Mouse (Mus musculus): Measurements from ENCODE around the gene Zbtb2. TPM values are rescaled to one million over a fixed set of nuclear protein-coding genes. Genes with fewer than 3 reads are reported as not detected.
"Not testable (repeated sequence)": the region's sequence is repeated elsewhere in the genome, so short reads cannot be mapped to it uniquely, and the experiment has no call there.

Gene Zbtb2
- 10.8 and 10.9 TPM in 2 replicates for polyA plus RNA-seq (2015; fragmentation: Nextera tagmentation; extraction: Ambion mirVana)

- H3K9ac ChIP-seq (ENCODE audit: low read depth, low read length) = peak within 1 kb of the TSS; percentile 98
- 0 out of 2 replicates have a peak, but pooled peaks have one; percentile 0 for ATAC-seq
- peaks cover 31% of the 10 kb centered on the region for H3K4me1 ChIP-seq (ENCODE audit: control insufficient read depth, insufficient read depth, low read length)
- no peaks in the 10 kb centered on the region for H3K9me3 ChIP-seq (ENCODE audit: control insufficient read depth, low read length)
- H3K4me2 ChIP-seq (ENCODE audit: low read depth, low read length) = peak within 1 kb of the TSS; percentile 84
- H3K36me3 ChIP-seq (ENCODE audit: control insufficient read depth, insufficient read depth, low read length) = no peaks in the 10 kb centered on the region
- H3K27ac ChIP-seq (ENCODE audit: low read length) = peak within 1 kb of the TSS; percentile 99
- H3K4me3 ChIP-seq (ENCODE audit: low read length) = peak within 1 kb of the TSS; percentile 93
- under 1% methylated on average over 62 of the region's 87 CpGs for WGBS
- H3K27me3 ChIP-seq (replicated peaks; ENCODE audit: control insufficient read depth, insufficient read depth, low read length) = no peaks in the 10 kb centered on the region
These were observed at the start of gene Zbtb2 for GRCm38 (mm10) chr10:4387701-4388383. Zbtb2 (minus strand) TSS chr10:4388108.

- Histone ChIP-seq H3K27me3 (replicated peaks; ENCODE audit: control insufficient read depth, insufficient read depth, low read length) (no peaks in the 10 kb centered on the region), H3K9ac (ENCODE audit: low read depth, low read length) (no peak overlapping the region), H3K4me3 (ENCODE audit: low read length) (no peak overlapping the region), H3K4me2 (ENCODE audit: low read depth, low read length) (no peak overlapping the region), H3K9me3 (ENCODE audit: control insufficient read depth, low read length) (no peaks in the 10 kb centered on the region), H3K36me3 (ENCODE audit: control insufficient read depth, insufficient read depth, low read length) (peaks cover 6% of the 10 kb centered on the region), H3K27ac (ENCODE audit: low read length) (no peak overlapping the region), H3K4me1 (ENCODE audit: control insufficient read depth, insufficient read depth, low read length) (peaks cover 9% of the 10 kb centered on the region)
- no peak for ATAC-seq
- 90% methylated on average over 3 of the region's 3 CpGs for WGBS
These were observed 47.5 kb upstream of the Zbtb2 start for GRCm38 (mm10) chr10:4435416-4435815.

GRCm38 (mm10) chr10:4433871-4434270 is 46.0 kb upstream of the Zbtb2 start:
- not testable (repeated sequence) for H3K27ac ChIP-seq (ENCODE audit: low read length); H3K9me3 ChIP-seq (ENCODE audit: control insufficient read depth, low read length); H3K9ac ChIP-seq (ENCODE audit: low read depth, low read length); H3K4me1 ChIP-seq (ENCODE audit: control insufficient read depth, insufficient read depth, low read length); H3K27me3 ChIP-seq (replicated peaks; ENCODE audit: control insufficient read depth, insufficient read depth, low read length); H3K4me3 ChIP-seq (ENCODE audit: low read length); ATAC-seq; H3K36me3 ChIP-seq (ENCODE audit: control insufficient read depth, insufficient read depth, low read length)
- WGBS = 89% methylated on average over 2 of the region's 2 CpGs
- 0 out of 2 replicates have a peak overlapping the region, but pooled peaks have one; percentile 58 for H3K4me2 ChIP-seq (ENCODE audit: low read depth, low read length)

GRCm38 (mm10) chr10:4432996-4433755 is 45.3 kb upstream of the Zbtb2 start:
- peak overlapping the region; percentile 89 for H3K27ac ChIP-seq (ENCODE audit: low read length)
- no peaks in the 10 kb centered on the region for H3K27me3 ChIP-seq (replicated peaks; ENCODE audit: control insufficient read depth, insufficient read depth, low read length)
- peak overlapping the region; percentile 82 for H3K9ac ChIP-seq (ENCODE audit: low read depth, low read length)
- peaks cover 9% of the 10 kb centered on the region for H3K4me1 ChIP-seq (ENCODE audit: control insufficient read depth, insufficient read depth, low read length)
- H3K4me3 ChIP-seq (ENCODE audit: low read length) = peak overlapping the region; percentile 73
- no peaks in the 10 kb centered on the region for H3K36me3 ChIP-seq (ENCODE audit: control insufficient read depth, insufficient read depth, low read length)
- 8% methylated on average over 19 of the region's 19 CpGs for WGBS
- peak overlapping the region; percentile 58 for H3K4me2 ChIP-seq (ENCODE audit: low read depth, low read length)
- H3K9me3 ChIP-seq (ENCODE audit: control insufficient read depth, low read length) = no peaks in the 10 kb centered on the region
- ATAC-seq = no peak

- Histone ChIP-seq H3K27me3 (replicated peaks; ENCODE audit: control insufficient read depth, insufficient read depth, low read length) (no peaks in the 10 kb centered on the region), H3K9me3 (ENCODE audit: control insufficient read depth, low read length) (no peaks in the 10 kb centered on the region), H3K4me2 (ENCODE audit: low read depth, low read length) (peak within 1 kb of the TSS; percentile 83), H3K4me3 (ENCODE audit: low read length) (peak within 1 kb of the TSS; percentile 73), H3K36me3 (ENCODE audit: control insufficient read depth, insufficient read depth, low read length) (no peaks in the 10 kb centered on the region), H3K9ac (ENCODE audit: low read depth, low read length) (peak within 1 kb of the TSS; percentile 82), H3K4me1 (ENCODE audit: control insufficient read depth, insufficient read depth, low read length) (peaks cover 9% of the 10 kb centered on the region), H3K27ac (ENCODE audit: low read length) (peak within 1 kb of the TSS; percentile 89)
- peak; percentile 97 for ATAC-seq
- under 1% methylated on average over 75 of the region's 75 CpGs for WGBS
These were observed 44.4 kb upstream of the Zbtb2 start, which contains the start of the genes Rmnd1 and Armt1 for GRCm38 (mm10) chr10:4432123-4432931. Rmnd1 (minus strand) TSS chr10:4432388. Armt1 (plus strand) TSS chr10:4432467.

- Histone ChIP-seq H3K4me1 (ENCODE audit: control insufficient read depth, insufficient read depth, low read length) (peaks cover 9% of the 10 kb centered on the region), H3K9ac (ENCODE audit: low read depth, low read length) (peak overlapping the region; percentile 77), H3K4me2 (ENCODE audit: low read depth, low read length) (peak overlapping the region; percentile 83), H3K9me3 (ENCODE audit: control insufficient read depth, low read length) (no peaks in the 10 kb centered on the region), H3K27me3 (replicated peaks; ENCODE audit: control insufficient read depth, insufficient read depth, low read length) (no peaks in the 10 kb centered on the region), H3K4me3 (ENCODE audit: low read length) (peak overlapping the region; percentile 65), H3K27ac (ENCODE audit: low read length) (peak overlapping the region; percentile 76; the same call in 1 of the 2 replicates), H3K36me3 (ENCODE audit: control insufficient read depth, insufficient read depth, low read length) (peaks cover 1% of the 10 kb centered on the region; the same call in 1 of the 2 replicates)
- ATAC-seq = peak; percentile 12; the same call in 1 of the 2 replicates
- WGBS = 8% methylated on average over 5 of the region's 5 CpGs
These were observed 43.8 kb upstream of the Zbtb2 start for GRCm38 (mm10) chr10:4431746-4432122.

GRCm38 (mm10) chr10:4430826-4431225 is 42.9 kb upstream of the Zbtb2 start:
- H3K4me2 ChIP-seq (ENCODE audit: low read depth, low read length) = peak overlapping the region; percentile 83
- peaks cover 9% of the 10 kb centered on the region for H3K4me1 ChIP-seq (ENCODE audit: control insufficient read depth, insufficient read depth, low read length)
- peak overlapping the region; percentile 48; the same call in 1 of the 2 replicates for H3K9ac ChIP-seq (ENCODE audit: low read depth, low read length)
- no peaks in the 10 kb centered on the region for H3K27me3 ChIP-seq (replicated peaks; ENCODE audit: control insufficient read depth, insufficient read depth, low read length)
- no peak for ATAC-seq
- peak overlapping the region; percentile 65 for H3K4me3 ChIP-seq (ENCODE audit: low read length)
- 85% methylated on average over 3 of the region's 3 CpGs for WGBS
- no peaks in the 10 kb centered on the region for H3K9me3 ChIP-seq (ENCODE audit: control insufficient read depth, low read length)
- no peak overlapping the region for H3K27ac ChIP-seq (ENCODE audit: low read length)
- H3K36me3 ChIP-seq (ENCODE audit: control insufficient read depth, insufficient read depth, low read length) = peaks cover 3% of the 10 kb centered on the region; the same call in 1 of the 2 replicates

GRCm38 (mm10) chr10:4430399-4430798 is 42.5 kb upstream of the Zbtb2 start:
- peaks cover 9% of the 10 kb centered on the region for H3K4me1 ChIP-seq (ENCODE audit: control insufficient read depth, insufficient read depth, low read length)
- H3K4me3 ChIP-seq (ENCODE audit: low read length) = no peak overlapping the region
- H3K36me3 ChIP-seq (ENCODE audit: control insufficient read depth, insufficient read depth, low read length) = peaks cover 3% of the 10 kb centered on the region; the same call in 1 of the 2 replicates
- H3K9me3 ChIP-seq (ENCODE audit: control insufficient read depth, low read length) = no peaks in the 10 kb centered on the region
- H3K9ac ChIP-seq (ENCODE audit: low read depth, low read length) = no peak overlapping the region
- H3K4me2 ChIP-seq (ENCODE audit: low read depth, low read length) = peak overlapping the region; percentile 83
- ATAC-seq = no peak
- H3K27me3 ChIP-seq (replicated peaks; ENCODE audit: control insufficient read depth, insufficient read depth, low read length) = no peaks in the 10 kb centered on the region
- no peak overlapping the region for H3K27ac ChIP-seq (ENCODE audit: low read length)
- WGBS = 86% methylated on average over 8 of the region's 8 CpGs

- Histone ChIP-seq H3K9ac (ENCODE audit: low read depth, low read length) (no peak overlapping the region), H3K4me3 (ENCODE audit: low read length) (no peak overlapping the region), H3K9me3 (ENCODE audit: control insufficient read depth, low read length) (no peaks in the 10 kb centered on the region), H3K4me2 (ENCODE audit: low read depth, low read length) (no peak overlapping the region), H3K27ac (ENCODE audit: low read length) (no peak overlapping the region), H3K4me1 (ENCODE audit: control insufficient read depth, insufficient read depth, low read length) (no peaks in the 10 kb centered on the region), H3K27me3 (replicated peaks; ENCODE audit: control insufficient read depth, insufficient read depth, low read length) (no peaks in the 10 kb centered on the region), H3K36me3 (ENCODE audit: control insufficient read depth, insufficient read depth, low read length) (peaks cover 7% of the 10 kb centered on the region)
- ATAC-seq = no peak
- WGBS = 73% methylated on average over 8 of the region's 8 CpGs
These were observed 37.3 kb upstream of the Zbtb2 start for GRCm38 (mm10) chr10:4425245-4425644.

All from intestine, embryonic 16.5 days (tissue).